Mouse (Mus musculus) large intestine, adult 2 months (tissue): ENCODE results near the gene Nccrp1. TPM values are rescaled to one million over a fixed set of nuclear protein-coding genes. Genes with fewer than 3 reads are reported as not detected.

Experiments used
- DNase-seq: peaks from one replicate; pipeline ENCODE4 v3.0.0-alpha.2; 2012; ENCODE audit warnings: low read depth, low spot score
- WGBS: fragments of 180-500 bp; shearing (Covaris S2); methylation state at CpG from one replicate; pipeline ENCODE4 v1.1.7; 2018; 5-methylcytosine and 5-hydroxymethylcytosine counted together
- polyA plus RNA-seq: library from polyadenylated mRNA; depleted of rRNA; stranded (reverse); fragments of >200 nt; gene quantifications from 2 replicates; pipeline ENCODE4 v1.2.3, GENCODE M21; 2012

Nccrp1 gene
- polyA plus RNA-seq, 1 experiment, result 0.11 TPM

- 15% methylated on average over 5 of the region's 5 CpGs for WGBS
- DNase-seq, result no peak
Measured at GRCm38 (mm10) chr7:28570982-28571682, 24.1 kb upstream of the Nccrp1 start.

DNA sequence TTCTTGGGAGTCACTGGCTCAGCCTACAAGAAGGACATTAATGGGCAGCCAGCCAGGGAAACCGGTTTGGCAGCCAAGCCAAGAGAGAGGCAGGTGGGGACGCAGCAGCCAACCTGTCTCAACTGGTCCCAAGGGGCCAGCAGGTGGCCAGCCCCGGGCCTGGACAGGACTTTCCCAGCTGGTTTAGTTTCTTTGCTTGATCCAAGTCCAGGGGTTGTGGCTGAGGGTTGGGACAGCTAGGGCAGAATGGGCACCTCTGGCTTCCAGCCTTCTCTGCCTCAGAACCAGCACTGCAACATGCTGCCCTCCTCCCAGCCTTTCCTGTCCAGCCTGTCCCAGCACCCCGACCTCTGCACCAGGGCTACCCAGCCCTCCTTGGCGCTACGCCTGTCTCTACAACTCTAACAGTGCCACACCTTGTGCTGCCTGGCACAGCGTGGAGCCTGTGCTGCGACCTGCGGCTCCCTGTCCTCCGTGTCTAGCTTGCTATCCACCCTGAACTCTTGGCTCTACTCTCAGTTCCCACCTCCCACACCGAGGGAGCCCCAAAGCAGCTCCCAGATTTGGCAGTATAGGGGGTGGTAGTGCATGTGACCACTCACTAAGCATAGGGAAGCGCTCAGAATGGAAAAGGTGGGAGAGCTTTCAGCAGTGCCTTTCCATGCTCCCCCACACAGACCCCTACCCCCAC is 23.4 kb upstream of the Nccrp1 start:
- WGBS, result 25% methylated on average over 12 of the region's 12 CpGs
- peak; percentile 91 for DNase-seq

DNA sequence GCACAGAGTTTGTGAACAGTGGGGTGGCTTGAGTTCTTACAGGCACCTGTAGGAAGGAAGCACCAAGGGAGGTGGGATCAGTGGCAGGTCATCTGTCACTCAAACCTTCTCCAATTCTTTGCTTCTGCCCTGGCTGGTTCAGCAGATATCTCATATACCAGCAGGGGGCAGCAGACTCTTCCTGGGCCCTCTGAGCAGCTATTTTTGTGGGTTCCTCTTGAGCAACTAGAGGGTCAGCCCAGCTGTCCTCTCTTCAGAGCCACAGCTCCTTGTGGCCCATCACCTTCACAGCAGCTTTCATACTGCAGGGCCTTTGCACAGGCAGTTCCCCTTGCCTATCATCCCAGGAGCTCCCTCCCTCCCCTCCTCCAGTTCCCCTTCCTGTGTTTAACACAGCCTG is 21.2 kb upstream of the Nccrp1 start:
- no peak for DNase-seq

DNA sequence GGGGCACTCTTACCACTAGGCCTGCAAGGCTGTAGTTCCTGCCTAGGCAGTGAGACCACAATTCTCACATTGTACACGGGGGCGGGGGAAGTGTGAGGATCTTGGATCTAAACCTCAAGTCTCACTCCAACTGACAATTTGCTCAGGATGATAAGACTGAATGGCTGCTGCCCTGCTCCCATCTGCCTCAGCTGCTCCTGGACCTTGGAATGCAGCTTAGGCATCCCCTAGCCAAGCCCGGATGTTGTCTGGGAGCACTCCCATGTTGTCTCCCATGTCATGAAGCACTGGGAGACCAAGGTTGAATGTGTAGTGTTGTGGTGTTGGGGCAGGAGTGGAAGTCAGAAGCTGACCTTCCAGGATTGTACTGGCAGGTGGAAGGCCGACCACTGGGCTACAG is 20.5 kb upstream of the Nccrp1 start:
- 86% methylated on average over 4 of the region's 4 CpGs for whole genome bisulfite sequencing

GRCm38 (mm10) chr7:28565407-28565806 is 18.4 kb upstream of the Nccrp1 start:
- no peak for DNase-seq
- WGBS, result 83% methylated on average over 5 of the region's 5 CpGs

More for the DNA sequence above, 20.5 kb upstream of the Nccrp1 start:
- DNase-seq, result no peak

DNA sequence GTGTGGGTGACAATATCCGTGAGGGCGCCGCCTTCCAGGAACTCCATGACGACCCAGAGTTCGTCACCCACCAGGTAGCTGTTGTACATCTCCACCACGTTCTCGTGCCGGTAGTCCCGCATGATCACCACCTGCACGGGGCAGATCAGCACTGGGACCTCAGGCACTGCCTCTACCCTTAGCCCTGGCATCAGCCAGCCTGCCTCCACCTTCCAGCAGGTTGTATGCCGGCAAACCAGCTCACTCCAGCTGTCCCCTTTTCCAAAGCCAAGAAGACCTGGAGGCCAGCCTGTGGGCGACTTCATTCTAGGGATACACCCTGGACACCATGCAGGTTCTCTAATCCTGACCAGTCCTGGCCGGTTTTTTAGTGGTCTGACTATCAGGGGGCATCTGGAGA is 15.9 kb upstream of the Nccrp1 start:
- 91% methylated on average over 13 of the region's 13 CpGs for WGBS
- no peak for DNase-seq

DNA sequence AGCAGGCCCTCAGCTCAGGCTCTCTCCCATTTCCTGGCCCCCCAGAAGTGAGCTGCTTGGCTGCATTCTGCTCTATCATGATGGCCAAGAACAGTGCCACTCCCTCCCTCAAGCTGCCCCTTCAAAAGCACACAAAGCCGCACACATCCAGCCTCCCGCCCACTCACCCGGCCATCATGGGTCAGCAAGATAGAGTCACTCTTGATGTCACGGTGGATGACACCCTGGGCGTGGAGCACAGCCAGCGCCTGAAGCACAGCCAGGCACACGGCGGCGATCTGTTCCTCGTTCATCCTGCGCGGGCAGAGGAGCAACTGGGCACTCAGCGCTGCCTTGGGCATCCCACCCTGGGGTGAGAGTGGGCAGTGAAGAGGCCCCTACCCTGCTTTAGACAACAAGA is 15.3 kb upstream of the Nccrp1 start:
- 88% methylated on average over 13 of the region's 13 CpGs for WGBS
- DNase-seq, result no peak

GRCm38 (mm10) chr7:28561967-28562366 is 14.9 kb upstream of the Nccrp1 start:
- DNase-seq, result no peak
- WGBS, result 95% methylated on average over 11 of the region's 11 CpGs

DNA sequence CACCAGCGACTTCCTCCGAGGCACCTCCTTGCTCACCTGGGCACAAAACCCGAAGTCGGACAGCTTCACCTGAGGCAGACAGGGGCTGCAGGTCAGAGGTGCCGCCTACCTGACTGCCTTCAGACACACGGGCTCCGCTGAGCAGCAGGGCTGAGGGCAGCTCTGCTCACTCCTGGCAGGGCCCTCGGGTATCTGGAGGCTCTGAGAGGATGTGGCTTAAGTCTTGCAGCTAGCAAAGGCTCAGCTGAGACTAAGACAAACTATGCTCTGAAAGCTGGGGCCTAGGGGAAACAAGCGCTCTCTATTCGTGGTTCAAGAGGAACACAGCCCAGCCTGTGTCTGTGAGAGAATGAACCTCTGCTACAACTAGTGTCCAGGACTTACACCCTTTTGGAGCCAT is 13.8 kb upstream of the Nccrp1 start:
- no peak for DNase-seq

GRCm38 (mm10) chr7:28558486-28558885 is 11.4 kb upstream of the Nccrp1 start:
- WGBS, result 21% methylated on average over 4 of the region's 4 CpGs
- no peak for DNase-seq

More for the DNA sequence above, 13.8 kb upstream of the Nccrp1 start:
- WGBS, result 87% methylated on average over 10 of the region's 10 CpGs

DNA sequence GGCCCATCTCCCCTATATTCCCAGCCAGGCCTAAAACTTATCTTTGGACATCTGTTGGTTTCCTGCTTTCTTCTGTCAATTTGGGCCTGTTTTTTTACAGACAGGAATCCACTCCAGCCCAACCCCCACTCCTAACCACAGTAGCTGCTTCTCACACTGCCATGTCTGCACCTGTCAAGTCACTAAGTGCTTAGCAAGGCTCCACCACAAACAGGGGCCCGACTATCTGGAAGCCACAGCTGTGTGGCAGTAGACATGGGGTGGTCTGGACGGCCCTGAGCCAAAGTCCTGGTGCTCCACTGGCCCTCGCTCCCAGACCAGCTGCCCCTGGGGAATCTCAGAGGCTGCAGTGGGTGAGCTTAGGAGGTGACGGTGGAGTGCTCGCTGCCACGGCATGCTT is 10.7 kb upstream of the Nccrp1 start:
- WGBS, result 71% methylated on average over 6 of the region's 6 CpGs
- no peak for DNase-seq

- no peak for DNase-seq
- WGBS, result 60% methylated on average over 5 of the region's 5 CpGs
Measured at GRCm38 (mm10) chr7:28557069-28557468, 10.0 kb upstream of the Nccrp1 start.

GRCm38 (mm10) chr7:28555939-28556535 is 9.0 kb upstream of the Nccrp1 start:
- DNase-seq, result no peak
- WGBS, result 14% methylated on average over 5 of the region's 5 CpGs

DNA sequence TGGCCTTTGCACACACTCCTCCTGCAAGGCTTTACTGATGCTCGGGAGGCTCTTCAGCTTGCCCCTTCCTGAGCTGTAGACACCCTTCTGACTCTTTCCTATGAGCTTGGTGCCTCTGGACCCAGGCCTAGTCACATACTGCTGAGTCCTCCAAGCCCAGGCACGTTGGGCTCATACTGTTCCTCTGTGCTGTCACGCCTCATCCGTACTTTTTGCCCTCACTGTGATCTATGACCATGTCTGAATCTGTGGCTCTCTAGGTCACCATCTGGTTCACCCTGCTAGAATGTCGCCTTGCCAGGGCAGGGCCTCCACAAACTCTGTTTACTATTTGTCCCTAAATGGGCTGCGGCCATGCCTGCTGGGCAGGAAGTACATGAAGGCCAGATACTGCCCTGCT is 6.0 kb upstream of the Nccrp1 start:
- WGBS, result 62% methylated on average over 6 of the region's 6 CpGs
- no peak for DNase-seq

DNA sequence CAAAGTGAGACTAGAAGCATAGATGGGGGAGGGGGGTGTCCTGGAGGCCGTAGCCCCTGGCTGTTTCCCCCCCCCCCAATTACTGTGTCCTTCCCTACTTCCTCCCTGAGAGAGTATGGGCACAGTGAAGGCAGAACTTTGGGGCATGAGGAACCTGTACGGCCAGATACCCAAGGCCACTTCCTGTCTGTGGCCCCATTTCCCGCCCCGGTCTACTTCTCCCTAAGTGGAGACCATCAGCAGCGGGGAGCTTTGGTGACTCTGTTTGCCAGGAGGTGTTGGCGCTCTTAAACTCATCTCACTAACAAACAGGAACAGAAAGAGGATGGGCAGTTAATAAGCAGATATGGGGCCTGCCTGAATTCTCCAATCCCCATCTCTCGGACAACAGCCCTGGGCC is 574 bp upstream of the Nccrp1 start:
- no peak for DNase-seq
- 64% methylated on average over 7 of the region's 7 CpGs for WGBS

GRCm38 (mm10) chr7:28546649-28547048 is 405 bp downstream of the Nccrp1 start:
- 7% methylated on average over 22 of the region's 22 CpGs for WGBS
- DNase-seq, result no peak

DNA sequence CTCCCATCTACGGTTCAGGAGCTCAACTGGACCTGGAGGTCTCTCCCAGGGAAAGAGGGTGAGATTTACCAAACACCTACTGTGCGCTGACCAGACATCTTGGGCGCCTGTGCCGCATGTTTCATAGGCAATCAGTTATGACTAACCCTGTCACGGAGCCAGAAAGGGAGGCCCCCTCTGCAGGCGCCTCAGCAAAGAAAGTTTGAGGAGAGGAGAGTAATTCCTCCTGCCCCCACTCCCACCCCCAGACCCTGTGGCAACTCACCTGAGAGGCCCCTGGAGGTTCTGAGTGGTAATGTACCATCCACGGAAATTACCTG is 1.2 kb downstream of the Nccrp1 start:
- WGBS, result 58% methylated on average over 7 of the region's 7 CpGs
- no peak for DNase-seq

GRCm38 (mm10) chr7:28545048-28545890 is 1.8 kb downstream of the Nccrp1 start:
- 34% methylated on average over 14 of the region's 14 CpGs for WGBS
- DNase-seq, result no peak

DNA sequence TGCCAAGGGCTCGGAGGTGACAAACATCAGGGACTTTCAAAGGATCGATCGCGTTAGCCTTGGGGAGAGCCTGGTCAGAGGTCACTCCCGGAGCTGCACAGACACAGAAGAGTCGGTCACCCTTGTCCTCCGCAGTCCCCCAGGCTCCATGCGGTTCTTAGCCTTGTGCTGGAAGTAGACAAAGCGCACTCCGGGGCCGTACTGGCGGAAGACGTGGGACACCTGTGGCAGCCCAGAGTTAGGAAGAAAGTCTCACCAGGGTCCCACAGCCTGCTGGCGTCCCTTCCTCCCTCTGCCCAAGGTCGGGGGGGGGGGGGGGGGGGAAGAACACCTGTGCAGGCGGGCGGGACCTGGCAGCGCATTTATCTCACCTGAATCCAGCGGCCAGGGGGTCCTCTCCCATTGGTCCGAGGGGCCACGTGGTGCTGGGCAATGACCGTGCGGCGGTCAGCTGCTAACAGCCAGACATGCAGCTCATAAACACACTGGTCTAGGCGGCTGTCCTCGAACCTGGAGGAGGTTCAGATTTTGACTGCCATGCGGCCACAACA is 2.9 kb downstream of the Nccrp1 start:
- DNase-seq, result no peak
- 14% methylated on average over 26 of the region's 27 CpGs for WGBS

- WGBS, result 26% methylated on average over 4 of the region's 4 CpGs
- peak; percentile 61 for DNase-seq
Measured at GRCm38 (mm10) chr7:28540526-28540925, 6.5 kb downstream of the Nccrp1 start, which contains the start of gene Sycn. Sycn (plus strand) TSS chr7:28540885.
